Mouse (Mus musculus) megakaryocyte, embryonic 14.5 days (primary cell): ENCODE data around the gene Mettl27.

Source experiments
- FLI1 ChIP-seq: IDR thresholded peaks from 2 replicates; pipeline ENCODE4 v1.6.1; 2012; ENCODE audit warnings: low read length, inconsistent platforms, mixed read lengths
- GATA1 ChIP-seq: IDR thresholded peaks from 3 replicates; pipeline ENCODE4 v1.6.1; 2012; ENCODE audit warnings: mixed read lengths, low read length, inconsistent platforms, borderline replicate concordance

DNA sequence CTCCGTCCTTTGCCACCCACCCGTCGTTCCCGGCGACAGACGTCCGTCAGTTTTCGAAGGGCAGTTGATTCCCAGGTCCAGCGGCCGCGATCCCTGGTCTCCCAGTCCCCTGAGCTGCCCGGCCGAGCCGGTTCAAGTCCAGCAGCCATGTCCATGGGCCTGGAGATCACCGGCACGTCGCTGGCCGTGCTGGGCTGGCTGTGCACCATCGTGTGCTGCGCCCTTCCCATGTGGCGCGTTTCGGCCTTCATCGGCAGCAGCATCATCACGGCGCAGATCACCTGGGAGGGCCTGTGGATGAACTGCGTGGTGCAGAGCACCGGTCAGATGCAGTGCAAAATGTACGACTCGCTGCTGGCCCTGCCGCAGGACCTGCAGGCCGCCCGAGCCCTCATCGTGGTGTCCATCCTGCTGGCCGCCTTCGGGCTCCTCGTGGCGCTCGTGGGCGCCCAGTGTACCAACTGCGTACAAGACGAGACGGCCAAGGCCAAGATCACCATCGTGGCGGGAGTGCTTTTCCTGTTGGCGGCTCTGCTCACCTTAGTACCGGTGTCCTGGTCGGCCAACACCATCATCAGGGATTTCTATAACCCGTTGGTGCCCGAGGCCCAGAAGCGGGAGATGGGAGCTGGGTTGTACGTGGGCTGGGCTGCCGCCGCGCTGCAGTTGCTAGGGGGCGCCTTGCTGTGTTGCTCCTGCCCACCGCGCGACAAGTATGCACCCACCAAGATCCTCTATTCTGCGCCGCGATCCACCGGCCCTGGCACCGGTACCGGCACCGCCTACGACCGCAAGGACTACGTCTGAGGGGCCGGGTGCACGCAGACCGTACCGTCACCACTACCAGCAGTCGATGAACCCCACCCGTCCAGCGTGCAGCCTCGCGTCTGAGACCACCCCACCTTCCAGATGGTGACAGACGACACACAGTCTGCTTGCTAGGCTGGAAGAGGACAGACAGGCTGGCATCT, 54.4 kb downstream of the Mettl27 start:
- TF ChIP-seq FLI1 (no peak), GATA1 (no peak)
